Mouse (Mus musculus): ENCODE data around the gene Kcnc3. TPM values are rescaled to one million over a fixed set of nuclear protein-coding genes. Genes with fewer than 3 reads are reported as not detected.

The Kcnc3 gene
- polyA plus RNA-seq, 1 experiment from 2014 or later: 0.11 TPM

DNA sequence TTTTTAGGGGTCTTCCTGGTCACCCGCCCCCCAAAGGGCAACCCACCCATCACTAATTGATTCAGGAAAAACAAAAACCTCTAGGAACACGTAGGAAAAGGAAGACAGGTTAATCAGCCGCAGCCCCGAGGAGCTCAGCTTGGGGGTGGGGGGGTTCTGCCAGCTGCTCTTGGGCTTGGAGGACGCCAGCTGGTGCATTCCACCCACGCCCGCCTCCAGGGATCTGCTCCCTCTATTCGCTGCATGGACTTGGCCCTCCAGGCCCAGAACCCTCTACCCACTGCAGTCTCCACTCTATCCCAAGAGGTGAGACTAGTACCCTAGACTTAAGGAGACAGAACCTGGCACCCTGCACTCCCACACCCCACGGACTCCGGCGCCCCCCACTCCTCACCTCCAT lies 12.0 kb downstream of the Kcnc3 start:
- Histone ChIP-seq H3K4me1 (ENCODE audit: insufficient read depth, low read length) (peaks cover 4% of the 10 kb centered on the region; the same call in 1 of the 2 replicates), H3K27me3 (ENCODE audit: insufficient read depth, low read length) (peaks cover 66% of the 10 kb centered on the region), H3K9me3 (ENCODE audit: low read length) (no peaks in the 10 kb centered on the region), H3K27ac (ENCODE audit: low read length) (no peak overlapping the region), H3K4me3 (ENCODE audit: low read length) (no peak overlapping the region), H3K4me2 (replicated peaks; ENCODE audit: low read depth, low read length) (no peak overlapping the region), H3K36me3 (ENCODE audit: insufficient read depth, low read length) (no peaks in the 10 kb centered on the region), H3K9ac (replicated peaks; ENCODE audit: low read length) (no peak overlapping the region)
- no peak for ATAC-seq (ENCODE audit: low FRiP score, low TSS enrichment)
- WGBS: 15% methylated on average over 11 of the region's 11 CpGs

DNA sequence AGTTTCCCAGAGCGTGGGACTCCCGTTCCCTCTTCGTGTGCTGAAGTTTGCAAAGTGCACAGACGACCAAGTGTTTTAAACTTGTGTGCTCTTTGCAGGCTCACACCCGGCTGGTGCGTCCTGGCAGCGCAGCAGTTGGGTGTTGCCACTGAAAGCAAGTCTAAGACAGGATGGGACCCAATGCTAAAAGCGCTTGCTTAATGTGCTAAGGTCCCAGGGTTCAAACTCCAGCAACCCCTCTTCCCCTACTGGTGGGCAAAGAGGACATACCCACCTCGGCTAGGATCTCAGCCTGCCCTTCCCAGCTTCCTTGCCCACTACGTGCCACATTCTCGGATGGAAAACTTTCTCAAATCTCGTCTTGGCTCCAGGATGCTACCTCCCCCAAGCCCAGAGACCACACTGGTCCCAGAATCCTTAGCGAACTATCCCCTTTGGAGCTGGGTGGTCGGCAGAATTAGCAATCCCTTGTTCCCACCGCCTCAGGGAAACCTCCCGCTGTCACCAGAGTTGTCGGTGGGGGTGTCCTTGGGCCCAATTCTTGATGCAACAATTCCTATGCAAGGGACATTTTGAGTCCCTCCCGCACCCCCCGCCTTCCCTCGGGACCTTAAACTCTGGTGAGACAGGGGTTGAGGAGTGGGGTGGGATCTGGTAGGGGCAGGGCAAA lies 12.9 kb downstream of the Kcnc3 start:
- Histone ChIP-seq H3K9ac (replicated peaks; ENCODE audit: low read length) (no peak overlapping the region), H3K27me3 (ENCODE audit: insufficient read depth, low read length) (peaks cover 66% of the 10 kb centered on the region), H3K36me3 (ENCODE audit: insufficient read depth, low read length) (no peaks in the 10 kb centered on the region), H3K9me3 (ENCODE audit: low read length) (no peaks in the 10 kb centered on the region), H3K4me2 (replicated peaks; ENCODE audit: low read depth, low read length) (peak overlapping the region; percentile 45), H3K27ac (ENCODE audit: low read length) (no peak overlapping the region), H3K4me1 (ENCODE audit: insufficient read depth, low read length) (peaks cover 4% of the 10 kb centered on the region; the same call in 1 of the 2 replicates), H3K4me3 (ENCODE audit: low read length) (peak overlapping the region; percentile 24; the same call in 1 of the 2 replicates)
- WGBS: 3% methylated on average over 20 of the region's 20 CpGs
- no peak for ATAC-seq (ENCODE audit: low FRiP score, low TSS enrichment)

DNA sequence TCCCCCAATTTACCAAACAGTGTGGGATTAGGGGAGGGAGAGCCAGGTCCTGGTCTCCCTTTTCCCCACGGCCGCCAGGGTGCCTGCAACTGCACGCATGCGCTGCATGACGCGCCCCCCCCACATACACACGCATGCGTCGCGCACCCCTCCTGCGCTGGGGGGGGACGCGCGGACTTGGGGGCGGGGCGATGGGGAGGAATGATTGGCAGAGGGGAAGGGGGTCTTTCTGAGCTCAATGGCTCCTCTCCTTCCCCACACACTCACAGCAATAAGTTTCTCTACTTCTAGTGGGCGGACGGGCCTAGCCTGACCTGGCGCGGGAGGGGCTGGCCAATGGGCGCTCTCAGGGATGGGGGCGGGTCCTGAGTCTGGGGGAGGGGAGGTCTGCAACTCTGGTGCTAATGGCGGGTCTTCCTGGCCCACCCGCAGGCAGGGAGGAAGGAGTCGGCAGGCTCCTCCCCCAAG lies 13.7 kb downstream of the Kcnc3 start:
- ATAC-seq (ENCODE audit: low FRiP score, low TSS enrichment): peak; percentile 69; the same call in 1 of the 2 replicates
- WGBS: 0% methylated on average over 22 of the region's 25 CpGs
- Histone ChIP-seq H3K4me2 (replicated peaks; ENCODE audit: low read depth, low read length) (peak overlapping the region; percentile 45), H3K4me3 (ENCODE audit: low read length) (peak overlapping the region; percentile 24), H3K27ac (ENCODE audit: low read length) (no peak overlapping the region), H3K9ac (replicated peaks; ENCODE audit: low read length) (0 out of 2 replicates have a peak overlapping the region, but pooled peaks have one; percentile 0), H3K4me1 (ENCODE audit: insufficient read depth, low read length) (peaks cover 4% of the 10 kb centered on the region; the same call in 1 of the 2 replicates), H3K27me3 (ENCODE audit: insufficient read depth, low read length) (peaks cover 66% of the 10 kb centered on the region), H3K36me3 (ENCODE audit: insufficient read depth, low read length) (no peaks in the 10 kb centered on the region), H3K9me3 (ENCODE audit: low read length) (no peaks in the 10 kb centered on the region)

DNA sequence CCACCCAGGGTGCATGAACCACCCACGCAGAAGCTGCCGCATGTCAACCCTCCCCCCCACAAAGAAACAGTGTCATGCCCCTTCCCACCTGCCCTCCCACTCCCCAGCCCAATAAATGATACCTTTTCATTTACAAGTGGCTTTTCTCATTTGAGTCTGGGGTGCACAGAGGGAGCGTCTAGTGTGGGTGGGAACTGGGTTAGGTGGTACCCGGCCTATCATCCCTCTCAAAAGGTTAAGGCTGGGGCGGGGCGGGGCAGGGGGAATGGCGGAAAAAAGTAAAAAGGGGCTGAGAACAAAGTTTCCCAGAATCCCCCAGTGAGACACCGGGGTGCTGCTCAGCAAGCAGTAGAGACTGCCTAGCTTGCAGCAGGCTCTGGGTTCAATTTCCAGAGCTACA lies 14.2 kb downstream of the Kcnc3 start:
- Histone ChIP-seq H3K4me3 (ENCODE audit: low read length) (peak overlapping the region; percentile 24), H3K9ac (replicated peaks; ENCODE audit: low read length) (no peak overlapping the region), H3K9me3 (ENCODE audit: low read length) (no peaks in the 10 kb centered on the region), H3K27me3 (ENCODE audit: insufficient read depth, low read length) (peaks cover 66% of the 10 kb centered on the region), H3K27ac (ENCODE audit: low read length) (no peak overlapping the region), H3K4me2 (replicated peaks; ENCODE audit: low read depth, low read length) (peak overlapping the region; percentile 45), H3K4me1 (ENCODE audit: insufficient read depth, low read length) (peaks cover 4% of the 10 kb centered on the region; the same call in 1 of the 2 replicates), H3K36me3 (ENCODE audit: insufficient read depth, low read length) (no peaks in the 10 kb centered on the region)
- ATAC-seq (ENCODE audit: low FRiP score, low TSS enrichment): no peak
- WGBS: 1% methylated on average over 8 of the region's 8 CpGs

DNA sequence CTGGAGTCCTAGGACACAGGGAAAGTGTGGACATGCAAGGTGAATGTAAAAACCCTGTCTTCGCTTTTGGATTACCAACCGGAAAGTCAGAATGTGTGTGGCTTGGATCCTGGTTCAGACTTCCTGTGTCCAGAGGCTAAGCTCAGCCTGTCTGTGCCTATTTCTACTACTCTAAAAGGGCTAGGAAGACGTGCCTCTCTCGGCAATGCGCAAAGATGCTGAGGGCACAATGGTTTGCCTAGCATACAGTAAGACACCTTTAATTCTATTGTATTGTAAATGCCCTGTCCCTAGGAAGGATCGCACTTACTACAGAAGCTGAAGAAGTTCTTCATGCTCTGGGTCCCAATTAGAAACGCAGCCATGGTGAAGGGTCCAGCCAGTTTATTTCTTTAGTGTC lies 15.0 kb downstream of the Kcnc3 start:
- H3K4me2 ChIP-seq (replicated peaks; ENCODE audit: low read depth, low read length): no peak overlapping the region
- H3K36me3 ChIP-seq (ENCODE audit: insufficient read depth, low read length): no peaks in the 10 kb centered on the region
- H3K27ac ChIP-seq (ENCODE audit: low read length): no peak overlapping the region
- no peak overlapping the region for H3K9ac ChIP-seq (replicated peaks; ENCODE audit: low read length)
- peaks cover 66% of the 10 kb centered on the region for H3K27me3 ChIP-seq (ENCODE audit: insufficient read depth, low read length)
- no peak overlapping the region for H3K4me3 ChIP-seq (ENCODE audit: low read length)
- ATAC-seq (ENCODE audit: low FRiP score, low TSS enrichment): no peak
- H3K9me3 ChIP-seq (ENCODE audit: low read length): no peaks in the 10 kb centered on the region
- 41% methylated on average over 7 of the region's 7 CpGs for WGBS
- peaks cover 4% of the 10 kb centered on the region; the same call in 1 of the 2 replicates for H3K4me1 ChIP-seq (ENCODE audit: insufficient read depth, low read length)

DNA sequence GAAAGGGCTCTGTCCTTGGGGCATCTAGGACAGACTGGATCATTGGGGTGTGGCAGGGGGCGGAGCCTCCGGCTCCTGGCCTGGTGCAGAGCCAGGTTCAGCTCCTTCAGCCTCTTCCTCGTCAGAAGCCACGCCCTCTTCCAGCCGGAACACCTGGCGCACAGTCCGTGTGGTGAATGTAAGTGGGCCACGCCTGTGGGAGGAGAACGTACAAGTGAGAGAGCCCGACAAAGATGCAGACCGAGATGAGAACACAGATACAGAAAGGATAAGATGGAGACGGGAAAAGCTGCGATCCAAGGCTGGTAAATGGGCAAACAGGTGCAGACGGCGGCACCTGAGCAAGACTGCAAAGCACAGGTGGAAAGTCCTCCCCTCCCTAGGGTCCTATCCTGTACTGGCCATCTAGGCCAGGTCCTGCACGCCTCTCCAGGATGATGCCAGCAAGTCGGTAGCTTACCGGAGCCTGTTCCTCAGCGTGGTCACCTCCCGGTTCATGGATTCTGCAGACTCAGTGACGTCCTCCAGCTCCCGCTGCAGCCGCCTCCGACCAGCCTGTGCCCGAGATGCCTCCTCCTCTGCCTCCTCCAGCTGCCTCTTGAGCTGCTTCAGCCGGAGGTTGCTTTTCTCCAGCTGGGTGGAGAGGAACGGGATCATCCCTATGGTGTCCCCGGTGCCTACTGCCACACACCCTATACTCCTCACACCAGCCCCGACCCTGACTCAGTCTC lies 15.9 kb downstream of the Kcnc3 start:
- 5% methylated on average over 29 of the region's 29 CpGs for WGBS
- Histone ChIP-seq H3K27ac (ENCODE audit: low read length) (no peak overlapping the region), H3K4me2 (replicated peaks; ENCODE audit: low read depth, low read length) (peak overlapping the region; percentile 36), H3K9ac (replicated peaks; ENCODE audit: low read length) (no peak overlapping the region), H3K36me3 (ENCODE audit: insufficient read depth, low read length) (no peaks in the 10 kb centered on the region), H3K4me3 (ENCODE audit: low read length) (no peak overlapping the region), H3K27me3 (ENCODE audit: insufficient read depth, low read length) (peaks cover 59% of the 10 kb centered on the region), H3K4me1 (ENCODE audit: insufficient read depth, low read length) (peaks cover 4% of the 10 kb centered on the region; the same call in 1 of the 2 replicates), H3K9me3 (ENCODE audit: low read length) (no peaks in the 10 kb centered on the region)
- no peak for ATAC-seq (ENCODE audit: low FRiP score, low TSS enrichment)

DNA sequence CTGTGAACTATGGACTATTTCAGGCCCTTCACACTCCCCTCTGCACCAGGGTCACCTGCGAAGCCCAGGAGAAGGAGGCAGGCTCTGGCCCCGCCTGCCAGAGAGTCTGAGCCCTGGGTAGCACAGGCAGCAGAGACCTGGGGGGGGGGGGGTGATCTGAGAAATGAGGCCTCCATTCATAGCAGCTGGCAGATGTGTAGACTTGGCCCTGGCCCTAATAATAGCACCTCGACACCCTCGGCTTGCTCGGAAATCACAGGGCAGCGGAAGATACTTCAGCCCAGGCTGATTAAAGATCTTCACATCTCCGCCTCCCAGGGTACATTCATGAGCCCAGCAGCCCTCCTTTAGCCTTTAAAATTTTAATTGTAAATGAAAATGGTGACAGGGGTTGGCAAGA lies 21.7 kb downstream of the Kcnc3 start:
- WGBS: 79% methylated on average over 7 of the region's 7 CpGs
- no peak overlapping the region for H3K4me3 ChIP-seq (ENCODE audit: low read length)
- H3K27ac ChIP-seq (ENCODE audit: low read length): no peak overlapping the region
- no peak overlapping the region for H3K4me2 ChIP-seq (replicated peaks; ENCODE audit: low read depth, low read length)
- H3K27me3 ChIP-seq (ENCODE audit: insufficient read depth, low read length): peaks cover 32% of the 10 kb centered on the region
- no peaks in the 10 kb centered on the region for H3K36me3 ChIP-seq (ENCODE audit: insufficient read depth, low read length)
- H3K9me3 ChIP-seq (ENCODE audit: low read length): peaks cover 3% of the 10 kb centered on the region; the same call in 1 of the 2 replicates
- no peaks in the 10 kb centered on the region for H3K4me1 ChIP-seq (ENCODE audit: insufficient read depth, low read length)
- no peak overlapping the region for H3K9ac ChIP-seq (replicated peaks; ENCODE audit: low read length)
- ATAC-seq (ENCODE audit: low FRiP score, low TSS enrichment): no peak

DNA sequence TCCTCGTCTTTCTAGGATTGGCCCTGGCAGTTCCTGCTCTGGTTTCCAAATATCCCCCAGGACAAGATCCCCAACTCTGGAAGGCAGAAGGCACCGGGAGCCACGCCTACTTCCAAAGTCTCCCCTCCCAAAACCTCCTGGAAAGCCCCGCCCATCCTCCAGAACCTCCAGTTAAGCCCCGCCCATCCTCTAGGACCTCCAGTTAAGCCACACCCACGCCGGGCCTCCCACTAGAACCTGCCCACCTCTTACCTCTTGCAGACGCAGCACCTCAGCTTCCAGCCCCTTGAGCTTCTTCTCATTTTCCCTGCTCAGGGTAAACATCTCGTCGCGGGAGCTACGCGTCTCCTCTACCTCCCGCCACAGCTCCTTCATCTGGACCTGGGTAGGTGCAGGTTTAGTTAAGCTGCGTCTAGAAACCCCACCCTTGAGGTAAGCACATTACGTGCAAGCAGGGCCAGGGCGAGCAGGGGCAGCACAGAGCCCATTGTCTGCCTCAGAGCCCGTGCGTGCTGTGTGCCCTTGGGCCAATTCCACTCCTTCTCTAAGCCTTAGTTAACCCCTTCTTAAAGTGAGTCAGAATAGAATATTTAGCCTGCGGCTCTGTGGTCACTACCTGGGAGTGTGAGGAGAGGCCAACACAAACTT lies 23.7 kb downstream of the Kcnc3 start:
- H3K27ac ChIP-seq (ENCODE audit: low read length): no peak overlapping the region
- H3K4me2 ChIP-seq (replicated peaks; ENCODE audit: low read depth, low read length): no peak overlapping the region; the same call in 1 of the 2 replicates
- ATAC-seq (ENCODE audit: low FRiP score, low TSS enrichment): no peak

DNA sequence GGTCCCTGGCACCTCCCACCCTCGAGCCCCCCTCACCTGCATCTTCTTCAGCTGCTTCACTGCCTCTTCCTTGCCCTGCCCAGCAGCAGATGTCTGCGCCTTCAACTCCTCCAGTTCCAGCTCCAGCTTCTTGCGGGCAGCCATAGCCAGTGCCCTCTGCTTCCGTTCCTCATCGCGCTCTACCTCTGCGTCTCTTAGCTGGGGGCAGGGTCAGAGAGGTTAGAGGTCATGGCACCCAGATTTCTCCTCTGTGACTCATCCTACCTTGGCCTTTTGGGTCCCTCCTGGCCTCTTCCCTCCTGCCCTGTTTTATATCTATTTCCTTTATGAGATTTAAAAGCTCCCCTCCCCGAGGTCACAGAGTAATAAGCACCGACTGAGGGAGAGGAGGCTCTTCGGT lies 24.8 kb downstream of the Kcnc3 start:
- no peak for ATAC-seq (ENCODE audit: low FRiP score, low TSS enrichment)
- no peaks in the 10 kb centered on the region for H3K36me3 ChIP-seq (ENCODE audit: insufficient read depth, low read length)
- H3K9me3 ChIP-seq (ENCODE audit: low read length): peaks cover 10% of the 10 kb centered on the region; the same call in 1 of the 2 replicates
- no peak overlapping the region for H3K4me3 ChIP-seq (ENCODE audit: low read length)
- no peaks in the 10 kb centered on the region for H3K4me1 ChIP-seq (ENCODE audit: insufficient read depth, low read length)
- H3K27ac ChIP-seq (ENCODE audit: low read length): no peak overlapping the region
- no peak overlapping the region for H3K4me2 ChIP-seq (replicated peaks; ENCODE audit: low read depth, low read length)
- H3K27me3 ChIP-seq (ENCODE audit: insufficient read depth, low read length): peaks cover 30% of the 10 kb centered on the region
- no peak overlapping the region for H3K9ac ChIP-seq (replicated peaks; ENCODE audit: low read length)
- 10% methylated on average over 10 of the region's 10 CpGs for WGBS

More for the DNA sequence above, 23.7 kb downstream of the Kcnc3 start:
- H3K27me3 ChIP-seq (ENCODE audit: insufficient read depth, low read length): peaks cover 30% of the 10 kb centered on the region
- H3K4me3 ChIP-seq (ENCODE audit: low read length): no peak overlapping the region
- no peak overlapping the region for H3K9ac ChIP-seq (replicated peaks; ENCODE audit: low read length)
- H3K9me3 ChIP-seq (ENCODE audit: low read length): peaks cover 3% of the 10 kb centered on the region; the same call in 1 of the 2 replicates
- no peaks in the 10 kb centered on the region for H3K4me1 ChIP-seq (ENCODE audit: insufficient read depth, low read length)
- H3K36me3 ChIP-seq (ENCODE audit: insufficient read depth, low read length): no peaks in the 10 kb centered on the region
- 7% methylated on average over 20 of the region's 20 CpGs for WGBS

Measured in kidney, embryonic 16.5 days (tissue).